Mouse (Mus musculus): ENCODE data around the gene Vmn1r122. TPM values are rescaled to one million over a fixed set of nuclear protein-coding genes. Genes with fewer than 3 reads are reported as not detected.
"Not testable (repeated sequence)": the region's sequence is repeated elsewhere in the genome, so short reads cannot be mapped to it uniquely, and the experiment has no call there.

Vmn1r122 gene
- not detected in 2 replicates for polyA plus RNA-seq (2015; fragmentation: Nextera tagmentation; extraction: Ambion mirVana)

DNA sequence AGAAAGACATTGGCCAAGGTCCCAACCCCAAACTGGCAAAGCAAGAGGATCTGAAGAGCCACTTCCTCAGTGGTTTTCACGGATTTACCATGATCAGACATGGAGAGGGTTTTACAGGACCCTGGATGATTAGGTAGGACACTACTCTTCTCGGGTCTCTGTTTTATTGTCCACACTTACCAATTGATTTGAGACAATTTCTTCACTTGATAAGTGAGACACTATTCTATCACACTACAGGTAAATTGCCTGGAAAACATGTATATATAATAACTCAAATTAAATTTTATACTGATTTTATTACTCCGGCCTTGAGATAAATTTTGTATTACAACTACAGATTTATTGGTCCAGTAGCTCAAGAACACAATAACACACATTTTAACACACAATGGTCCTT, at the start of gene Vmn1r122:
Gene Vmn1r122 (minus strand): TSS at position 101 of the 400 bp plus-strand sequence.
- 60% methylated on average over 3 of the region's 3 CpGs for WGBS

DNA sequence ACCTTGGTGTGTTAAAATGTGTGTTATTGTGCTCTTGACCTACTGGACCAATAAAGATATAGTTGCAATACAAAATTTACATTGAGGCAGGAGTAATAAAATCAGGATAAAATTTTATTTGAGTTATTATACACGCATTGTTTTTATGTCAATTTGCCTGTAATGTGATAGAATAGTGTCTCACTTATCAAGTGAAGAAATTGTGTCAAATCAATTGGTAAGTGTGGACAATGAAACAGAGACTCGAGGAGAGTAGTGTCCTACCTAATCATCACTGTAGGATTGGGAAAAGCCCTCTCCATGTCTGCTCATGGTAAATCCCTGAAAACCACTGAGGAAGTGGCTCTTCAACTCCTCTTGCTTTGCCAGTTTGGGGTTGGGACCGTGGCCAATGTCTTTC, 28.0 kb upstream of the Vmn1r122 start, which contains the start of gene Vmn1r123:
Gene Vmn1r123 (plus strand): TSS at position 301 of the 400 bp plus-strand sequence.
- not testable (repeated sequence) for H3K27me3 ChIP-seq; H3K4me3 ChIP-seq; H3K9me3 ChIP-seq; ATAC-seq (ENCODE audit: borderline replicate concordance, extremely low read depth, low FRiP score, low TSS enrichment); H3K27ac ChIP-seq; H3K4me1 ChIP-seq; H3K4me2 ChIP-seq; H3K9ac ChIP-seq; H3K36me3 ChIP-seq
- 13% methylated on average over 1 of the region's 3 CpGs for WGBS

More for the DNA sequence above, at the start of gene Vmn1r122:
- H3K4me3 ChIP-seq; H3K4me1 ChIP-seq; H3K9ac ChIP-seq; H3K27me3 ChIP-seq; H3K36me3 ChIP-seq; H3K4me2 ChIP-seq; H3K27ac ChIP-seq; H3K9me3 ChIP-seq; ATAC-seq (ENCODE audit: borderline replicate concordance, extremely low read depth, low FRiP score, low TSS enrichment): not testable (repeated sequence)

DNA sequence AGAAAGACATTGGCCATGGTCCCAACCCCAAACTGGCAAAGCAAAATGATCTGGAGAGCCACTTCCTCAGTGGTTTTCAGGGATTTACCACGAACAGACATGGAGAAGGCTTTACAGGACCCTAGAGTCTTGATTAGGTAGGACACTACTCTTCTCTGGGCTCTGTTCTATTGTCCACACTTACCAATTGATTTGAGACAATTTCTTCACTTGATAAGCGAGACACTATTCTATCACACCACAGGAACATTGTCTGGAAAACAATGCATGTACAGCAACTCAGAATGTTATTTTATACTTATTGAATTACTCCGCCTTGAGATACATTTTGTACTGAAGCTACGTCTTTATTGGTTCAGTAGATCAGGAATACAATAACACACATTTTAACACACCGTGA, 35.5 kb downstream of the Vmn1r122 start, which contains the start of gene Vmn1r121:
Gene Vmn1r121 (minus strand): TSS at position 101 of the 400 bp plus-strand sequence.
- not testable (repeated sequence) for H3K4me1 ChIP-seq, H3K27ac ChIP-seq
- 71% methylated on average over 5 of the region's 5 CpGs for WGBS

More for the DNA sequence above, 35.5 kb downstream of the Vmn1r122 start, which contains the start of gene Vmn1r121:
- not testable (repeated sequence) for H3K36me3 ChIP-seq; H3K9ac ChIP-seq; ATAC-seq (ENCODE audit: borderline replicate concordance, extremely low read depth, low FRiP score, low TSS enrichment); H3K9me3 ChIP-seq; H3K4me3 ChIP-seq; H3K27me3 ChIP-seq; H3K4me2 ChIP-seq

Other genes starting within 250 kb of the Vmn1r122 start
- gene Vmn1r118, start 221.8 kb downstream of the Vmn1r122 start, polyA plus RNA-seq (2015; fragmentation: Nextera tagmentation; extraction: Ambion mirVana): not detected in 2 replicates
- gene Vmn1r119, start 121.7 kb downstream of the Vmn1r122 start, polyA plus RNA-seq (2015; fragmentation: Nextera tagmentation; extraction: Ambion mirVana): not detected in 2 replicates
- gene Vmn1r120, start 80.3 kb downstream of the Vmn1r122 start, polyA plus RNA-seq (2015; fragmentation: Nextera tagmentation; extraction: Ambion mirVana): not detected in 2 replicates
- not detected in 2 replicates for gene Vmn1r121, start 35.6 kb downstream of the Vmn1r122 start, polyA plus RNA-seq (2015; fragmentation: Nextera tagmentation; extraction: Ambion mirVana)
- gene Vmn1r123, start 28.1 kb upstream of the Vmn1r122 start, polyA plus RNA-seq (2015; fragmentation: Nextera tagmentation; extraction: Ambion mirVana): not detected in 2 replicates
- not detected in 2 replicates for gene Gm5157, start 56.3 kb upstream of the Vmn1r122 start, polyA plus RNA-seq (2015; fragmentation: Nextera tagmentation; extraction: Ambion mirVana)
- gene Vmn1r124, start 126.5 kb upstream of the Vmn1r122 start, polyA plus RNA-seq (2015; fragmentation: Nextera tagmentation; extraction: Ambion mirVana): not detected in 2 replicates
- gene Vmn1r125, start 138.1 kb upstream of the Vmn1r122 start, polyA plus RNA-seq (2015; fragmentation: Nextera tagmentation; extraction: Ambion mirVana): not detected in 2 replicates
- not detected in 2 replicates for gene Vmn1r126, start 167.3 kb upstream of the Vmn1r122 start, polyA plus RNA-seq (2015; fragmentation: Nextera tagmentation; extraction: Ambion mirVana)
- gene Vmn1r127, start 185.7 kb upstream of the Vmn1r122 start, polyA plus RNA-seq (2015; fragmentation: Nextera tagmentation; extraction: Ambion mirVana): not detected in 2 replicates
- not detected in 2 replicates for gene Vmn1r128, start 215.2 kb upstream of the Vmn1r122 start, polyA plus RNA-seq (2015; fragmentation: Nextera tagmentation; extraction: Ambion mirVana)
- not detected in 2 replicates for gene Vmn1r129, start 227.2 kb upstream of the Vmn1r122 start, polyA plus RNA-seq (2015; fragmentation: Nextera tagmentation; extraction: Ambion mirVana)